ENCODE assay signal across 12 mouse cellular contexts in genomic region chr10:39322143-39322542, GRCm38 (mm10). TPM values are rescaled to one million over a fixed set of nuclear protein-coding genes. Genes with fewer than 3 reads are reported as not detected.
DNase-seq lines count a peak whose midpoint lies in the region; ATAC-seq and TF ChIP-seq lines count a peak whose summit lies in the region.
"Had no signal": no experiment of that assay in that cellular context is flagged by ENCODE, and none has a peak within 500 bp of the region (broad histone marks: within the 10 kb centered on the region; RNA-seq: fewer than 3 reads in every experiment).

No protein-coding gene starts in this region.

- H3ac ChIP-seq in myocyte (ENCODE audit: control insufficient read depth, insufficient read length): no peak overlapping the region

- ATAC-seq in heart, embryonic 11.5 days (replicated peaks; ENCODE audit: insufficient number of reproducible peaks, low FRiP score, low TSS enrichment): no peak
- ATAC-seq in neural tube, embryonic 13.5 days (ENCODE audit: low read depth): peak; percentile 36; the same call in 1 of the 2 replicates
- no peak for ATAC-seq in embryonic facial prominence, embryonic 15.5 days (ENCODE audit: insufficient number of reproducible peaks, low FRiP score, low TSS enrichment, low read depth)

- H3K27me3 ChIP-seq in heart, embryonic 11.5 days (ENCODE audit: control insufficient read depth, insufficient read depth, low read length): no peaks in the 10 kb centered on the region
- no peaks in the 10 kb centered on the region for H3K27me3 ChIP-seq in neural tube, embryonic 13.5 days
- H3K27me3 ChIP-seq in embryonic facial prominence, embryonic 15.5 days: no peaks in the 10 kb centered on the region
- H3K27me3 ChIP-seq in myocyte (ENCODE audit: control insufficient read depth, insufficient read depth, insufficient read length): no peaks in the 10 kb centered on the region

- DNase-seq in heart, postnatal 4 days: peak; percentile 16
- no peak for DNase-seq in neural tube, embryonic 10.5 days (ENCODE audit: extremely low spot score, low spot score)
- no peak for DNase-seq in thymus, adult 18-20 months
- no peak for DNase-seq in kidney, adult 11 months
- DNase-seq: cerebellum, adult 11 months; gastrocnemius, postnatal 10 days; kidney, postnatal 25 days; right cerebral cortex, postnatal 4 days had no signal

- H3K79me2 ChIP-seq in myocyte (ENCODE audit: control insufficient read depth, insufficient read depth): no peaks in the 10 kb centered on the region

- H3K9ac ChIP-seq in heart, embryonic 11.5 days (ENCODE audit: low read depth, low read length): no peak overlapping the region
- H3K9ac ChIP-seq in neural tube, embryonic 13.5 days: no peak overlapping the region
- no peak overlapping the region for H3K9ac ChIP-seq in embryonic facial prominence, embryonic 15.5 days

- 66% methylated on average over 4 of the region's 4 CpGs for WGBS in heart, embryonic 11.5 days (ENCODE audit: insufficient replicate concordance)
- WGBS in neural tube, embryonic 13.5 days: 47% methylated on average over 4 of the region's 4 CpGs
- WGBS in embryonic facial prominence, embryonic 15.5 days: 59% methylated on average over 4 of the region's 4 CpGs

- no peaks in the 10 kb centered on the region for H3K36me3 ChIP-seq in heart, embryonic 11.5 days (ENCODE audit: control insufficient read depth, insufficient read depth, low read length)
- no peaks in the 10 kb centered on the region for H3K36me3 ChIP-seq in neural tube, embryonic 13.5 days
- no peaks in the 10 kb centered on the region for H3K36me3 ChIP-seq in embryonic facial prominence, embryonic 15.5 days
- H3K36me3 ChIP-seq in myocyte (ENCODE audit: control insufficient read depth, insufficient read depth): no peaks in the 10 kb centered on the region

- H3K4me1 ChIP-seq in heart, embryonic 11.5 days (ENCODE audit: control insufficient read depth, insufficient read depth, low read length): peaks cover 8% of the 10 kb centered on the region
- H3K4me1 ChIP-seq in neural tube, embryonic 13.5 days (replicated peaks): peaks cover 20% of the 10 kb centered on the region
- peaks cover 20% of the 10 kb centered on the region for H3K4me1 ChIP-seq in embryonic facial prominence, embryonic 15.5 days

- no peak overlapping the region for H3K4me3 ChIP-seq in heart, embryonic 11.5 days (ENCODE audit: low read depth, low read length)
- no peak overlapping the region for H3K4me3 ChIP-seq in neural tube, embryonic 13.5 days
- H3K4me3 ChIP-seq in embryonic facial prominence, embryonic 15.5 days (replicated peaks): no peak overlapping the region
- no peak overlapping the region for H3K4me3 ChIP-seq in myocyte

- H3K27ac ChIP-seq in heart, embryonic 11.5 days (ENCODE audit: low read depth, low read length): no peak overlapping the region
- peak overlapping the region; percentile 9; the same call in 1 of the 2 replicates for H3K27ac ChIP-seq in neural tube, embryonic 13.5 days (replicated peaks)
- peak overlapping the region; percentile 61 for H3K27ac ChIP-seq in embryonic facial prominence, embryonic 15.5 days (replicated peaks)

- TF ChIP-seq POLR2A in myocyte (IDR thresholded peaks at IDR 0.05; ENCODE audit: insufficient read length, low read depth): no peak

- H3K4me2 ChIP-seq in heart, embryonic 11.5 days: no peak overlapping the region
- H3K4me2 ChIP-seq in neural tube, embryonic 13.5 days: no peak overlapping the region
- no peak overlapping the region for H3K4me2 ChIP-seq in embryonic facial prominence, embryonic 15.5 days (replicated peaks)
- H3K4me2 ChIP-seq in myocyte (ENCODE audit: low read depth): peak overlapping the region; percentile 33

- no peaks in the 10 kb centered on the region for H3K9me3 ChIP-seq in heart, embryonic 11.5 days (replicated peaks; ENCODE audit: control insufficient read depth, low read length)
- no peaks in the 10 kb centered on the region for H3K9me3 ChIP-seq in neural tube, embryonic 13.5 days
- H3K9me3 ChIP-seq in embryonic facial prominence, embryonic 15.5 days (replicated peaks): no peaks in the 10 kb centered on the region

TF ChIP-seq in myocyte, 11 proteins besides CTCF, POLR2A, EP300 and RAD21:
- TF ChIP-seq MYOG (IDR thresholded peaks at IDR 0.05; ENCODE audit: control insufficient read depth in 1 of 3, insufficient read depth in 1 of 3, insufficient read length in 2 of 3, low read depth in 2 of 3) (no peak), SRF (IDR thresholded peaks at IDR 0.05; ENCODE audit: control insufficient read depth, insufficient read length, low read depth) (no peak), POLR2AphosphoS2 (IDR thresholded peaks at IDR 0.05; ENCODE audit: insufficient read length, low read depth) (no peak), MYOD1 (IDR thresholded peaks at IDR 0.05; ENCODE audit: control insufficient read depth in 1 of 3, insufficient read length in 2 of 3, low read depth in 2 of 3) (peak in 1 of 3 experiments; percentile 57), USF1 (IDR thresholded peaks at IDR 0.05; ENCODE audit: low read depth) (peak; percentile 72)
TF ChIP-seq in myocyte: peak in this region for 2.

RNA-seq across cellular contexts. Expression of gene Fyn, which starts 46.5 kb away (rescaled TPM):
- total RNA-seq in heart, postnatal 4 days (2021): 10 to 100 TPM; 51.2 to 53.0 TPM
- 17.2 and 17.9 TPM in 2 replicates for polyA plus RNA-seq in heart, embryonic 11.5 days (2014; fragmentation: Nextera tagmentation; extraction: Ambion mirVana)
- 71.6 and 74.9 TPM in 2 replicates for polyA plus RNA-seq in neural tube, embryonic 13.5 days (2015; fragmentation: Nextera tagmentation; extraction: Ambion mirVana)
- 42.8 and 53.2 TPM in 2 replicates for polyA plus RNA-seq in embryonic facial prominence, embryonic 15.5 days (2015; fragmentation: Nextera tagmentation; extraction: Ambion mirVana)
- polyA plus RNA-seq in myocyte (2012; fragmentation: generic; extraction: Trizol): 148 TPM
